Mouse (Mus musculus) lung, embryonic 16.5 days (tissue): ENCODE measurements around the gene Hipk2. TPM values are rescaled to one million over a fixed set of nuclear protein-coding genes. Genes with fewer than 3 reads are reported as not detected.

ENCODE experiments used
- ATAC-seq: fragments of 200-750 bp; cut with Nextera tagmentation; 2 replicates; pipeline ENCODE4 v1.8.0; 2017; ENCODE audit warnings: low read depth, mild to moderate bottlenecking, moderate library complexity
- H3K27ac ChIP-seq: fragments of 300-500 bp; sonication (generic); 2 replicates; pipeline ENCODE4 v1.5.1; 2014; ENCODE audit warnings: mild to moderate bottlenecking, control low read depth, low read length
- H3K27me3 ChIP-seq: fragments of 300-500 bp; sonication (generic); 2 replicates; pipeline ENCODE4 v1.6.1; 2014; ENCODE audit warnings: low read depth, low read length, mixed read lengths; ENCODE audit not compliant: control insufficient read depth, insufficient read depth
- H3K36me3 ChIP-seq: fragments of 300-500 bp; sonication (generic); 2 replicates; pipeline ENCODE4 v1.6.1; 2014; ENCODE audit warnings: low read length; ENCODE audit not compliant: control insufficient read depth, insufficient read depth
- H3K4me1 ChIP-seq: fragments of 300-500 bp; sonication (generic); replicated peaks from 2 replicates; pipeline ENCODE4 v1.6.1; 2014; ENCODE audit warnings: low read length, mixed read lengths; ENCODE audit not compliant: control insufficient read depth, insufficient read depth
- H3K4me2 ChIP-seq: fragments of 300-500 bp; sonication (generic); 2 replicates; pipeline ENCODE4 v1.6.1; 2014; ENCODE audit warnings: low read depth, low read length, control low read depth
- H3K4me3 ChIP-seq: fragments of 300-500 bp; sonication (generic); 2 replicates; pipeline ENCODE4 v1.5.1; 2014; ENCODE audit warnings: mild to moderate bottlenecking, low read length, control low read depth
- H3K9ac ChIP-seq: fragments of 300-500 bp; sonication (generic); 2 replicates; pipeline ENCODE4 v1.6.1; 2014; ENCODE audit warnings: low read length, control low read depth
- H3K9me3 ChIP-seq: fragments of 300-500 bp; sonication (generic); 2 replicates; pipeline ENCODE4 v1.6.1; 2016; ENCODE audit warnings: low read length; ENCODE audit not compliant: control insufficient read depth
- WGBS: fragments of 180-500 bp; shearing (Covaris S2); extraction: QIAGEN DNeasy Blood & Tissue Kit; methylation state at CpG from one replicate; pipeline ENCODE4 v1.1.7; 2014; 5-methylcytosine and 5-hydroxymethylcytosine counted together
- polyA plus RNA-seq: library from polyadenylated mRNA; unstranded; fragments of >200 nt; fragmentation: Nextera tagmentation; extraction: Ambion mirVana; gene quantifications from 2 replicates; pipeline ENCODE4 v1.2.1, GENCODE M21; 2015

The Hipk2 gene
- polyA plus RNA-seq, 1 experiment from 2014 or later = 19.8 TPM

DNA sequence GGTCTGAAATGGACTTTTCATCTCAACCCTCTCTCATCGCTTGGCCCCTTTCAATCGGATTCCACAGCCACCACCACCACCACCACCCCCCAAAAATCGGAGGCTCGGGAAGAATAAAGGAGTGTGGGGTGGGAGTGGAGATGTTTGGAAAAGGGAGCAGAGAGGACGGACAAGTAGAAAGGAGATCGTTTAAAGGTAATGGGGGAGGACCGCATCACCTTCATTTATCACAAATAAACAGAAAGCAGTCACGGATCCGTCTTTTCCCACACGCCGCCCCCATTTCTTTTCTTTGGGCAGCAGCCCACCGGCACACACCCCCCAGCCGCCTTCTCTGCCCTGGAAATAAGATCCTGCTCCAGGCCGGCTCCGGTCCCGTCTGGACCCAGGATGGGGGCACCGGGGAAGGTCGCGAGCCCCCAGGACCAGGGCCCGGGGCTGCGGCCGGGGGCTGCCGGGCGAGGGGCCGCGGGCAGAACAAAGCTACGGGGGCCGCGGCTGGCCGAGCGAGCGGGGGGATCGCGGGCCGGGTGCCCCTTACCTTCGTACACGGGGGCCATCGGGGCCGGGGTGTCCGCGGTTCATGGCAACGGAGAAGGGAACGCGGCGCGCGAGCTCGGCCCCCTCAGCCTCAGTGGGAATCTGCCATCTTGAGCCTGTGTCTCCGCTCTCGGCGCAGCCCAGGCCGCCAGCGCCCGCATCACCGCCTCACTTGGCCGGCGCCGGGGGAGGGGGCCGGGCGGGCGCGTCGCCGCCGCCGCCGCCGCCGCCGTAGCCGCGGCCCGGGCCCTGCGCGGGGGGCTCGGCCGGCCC is 501 bp downstream of the Hipk2 start, which contains the start of gene Tbxas1:
Gene Tbxas1, plus strand, starts transcription at position 147 of the 813 bp plus-strand sequence.
- 1% methylated on average over 69 of the region's 77 CpGs for WGBS
- peak; percentile 70 for ATAC-seq
- Histone ChIP-seq H3K4me2 (peak within 1 kb of the TSS; percentile 72), H3K27ac (peak within 1 kb of the TSS; percentile 77), H3K4me3 (peak within 1 kb of the TSS; percentile 89), H3K9me3 (no peaks in the 10 kb centered on the region), H3K27me3 (no peaks in the 10 kb centered on the region), H3K9ac (peak within 1 kb of the TSS; percentile 98), H3K4me1 (peaks cover 15% of the 10 kb centered on the region), H3K36me3 (peaks cover 3% of the 10 kb centered on the region; the same call in 1 of the 2 replicates)

DNA sequence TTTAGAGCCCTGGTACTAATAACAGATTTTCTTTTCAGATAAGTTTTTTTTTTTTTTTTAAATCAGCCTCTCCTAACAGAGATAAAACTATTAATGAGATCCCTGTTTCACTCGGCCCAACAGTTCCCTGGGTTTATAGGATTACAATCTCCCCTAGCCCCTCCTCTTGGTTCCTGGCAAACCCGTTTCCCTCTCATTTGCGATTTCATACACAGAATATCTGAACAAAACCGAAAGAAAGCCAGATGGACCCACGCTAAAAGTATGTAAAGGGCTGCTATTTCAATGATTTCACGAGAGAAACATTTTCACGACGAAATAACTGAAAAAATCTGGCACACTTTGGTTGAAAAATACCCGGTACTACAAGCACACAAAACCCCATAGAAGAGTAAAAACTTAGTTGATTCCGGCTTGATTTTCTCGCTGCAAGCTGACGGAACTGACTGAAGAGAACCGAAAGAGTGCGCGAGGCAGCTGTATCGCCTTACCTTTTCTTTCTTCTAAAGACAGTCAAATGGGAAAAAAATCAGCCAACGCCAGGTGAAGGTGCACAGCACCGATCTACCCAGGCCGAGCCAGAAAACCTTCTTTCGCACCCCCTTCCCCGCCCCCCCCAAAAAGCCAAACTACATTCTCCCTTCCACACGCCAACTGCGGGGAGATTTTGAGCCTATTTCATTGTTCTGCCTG is 1.3 kb downstream of the Hipk2 start:
- Histone ChIP-seq H3K4me2 (peak overlapping the region; percentile 72), H3K27ac (peak overlapping the region; percentile 77), H3K9me3 (no peaks in the 10 kb centered on the region), H3K4me3 (peak overlapping the region; percentile 89), H3K27me3 (no peaks in the 10 kb centered on the region), H3K4me1 (peaks cover 15% of the 10 kb centered on the region), H3K36me3 (peaks cover 3% of the 10 kb centered on the region; the same call in 1 of the 2 replicates), H3K9ac (peak overlapping the region; percentile 98)
- WGBS = under 1% methylated on average over 23 of the region's 23 CpGs
- ATAC-seq = no peak

DNA sequence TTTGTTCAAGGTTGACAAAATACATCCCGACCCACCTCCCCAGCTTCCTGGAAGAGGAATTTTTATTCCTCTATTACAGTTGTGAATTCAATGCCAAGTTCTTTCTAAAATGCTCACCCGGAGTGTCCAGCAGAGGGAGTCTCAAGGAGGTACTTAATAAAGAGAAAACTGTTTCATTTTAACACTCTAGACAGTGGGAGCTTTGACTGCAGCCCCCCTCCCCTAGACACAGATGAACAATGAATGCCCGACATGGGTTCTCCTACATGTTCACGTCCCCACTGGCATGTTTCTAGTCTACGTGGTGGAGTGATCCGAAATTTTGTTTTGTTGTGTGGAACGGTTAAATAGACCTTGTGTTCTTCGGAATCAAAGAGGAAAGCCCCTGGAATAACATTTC is 1.9 kb downstream of the Hipk2 start:
- H3K4me3 ChIP-seq = peak overlapping the region; percentile 89
- ATAC-seq = no peak
- peak overlapping the region; percentile 98 for H3K9ac ChIP-seq
- H3K27me3 ChIP-seq = no peaks in the 10 kb centered on the region
- H3K4me1 ChIP-seq = peaks cover 15% of the 10 kb centered on the region
- H3K4me2 ChIP-seq = peak overlapping the region; percentile 72
- H3K36me3 ChIP-seq = peaks cover 3% of the 10 kb centered on the region; the same call in 1 of the 2 replicates
- WGBS = 5% methylated on average over 8 of the region's 8 CpGs
- H3K27ac ChIP-seq = no peak overlapping the region
- no peaks in the 10 kb centered on the region for H3K9me3 ChIP-seq

DNA sequence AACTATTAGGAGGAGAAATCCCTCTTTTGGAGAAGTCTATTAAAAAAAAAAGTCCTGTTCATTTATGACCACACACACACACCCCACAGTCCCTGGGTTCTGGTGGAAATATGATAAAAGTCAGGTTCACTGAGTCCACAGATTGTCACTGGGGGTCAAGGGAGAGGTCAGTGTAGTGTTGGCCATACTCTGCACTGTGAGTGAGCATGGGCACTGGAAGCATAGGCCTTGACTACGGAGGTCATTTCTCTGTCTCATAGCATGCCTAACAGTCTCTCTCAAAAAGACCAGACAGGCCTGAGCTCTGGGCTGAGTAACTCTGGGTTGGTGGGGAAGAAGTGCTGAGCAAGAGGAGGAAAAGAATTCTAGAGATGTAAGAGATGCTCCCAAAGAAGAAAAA is 2.6 kb downstream of the Hipk2 start:
- H3K27ac ChIP-seq = no peak overlapping the region
- H3K4me3 ChIP-seq = no peak overlapping the region; the same call in 1 of the 2 replicates
- peak overlapping the region; percentile 72; the same call in 1 of the 2 replicates for H3K4me2 ChIP-seq
- H3K36me3 ChIP-seq = peaks cover 3% of the 10 kb centered on the region; the same call in 1 of the 2 replicates
- ATAC-seq = no peak
- 56% methylated on average over 1 of the region's 1 CpGs for WGBS
- no peaks in the 10 kb centered on the region for H3K27me3 ChIP-seq
- 0 out of 2 replicates have a peak overlapping the region, but pooled peaks have one; percentile 4 for H3K9ac ChIP-seq
- peaks cover 15% of the 10 kb centered on the region for H3K4me1 ChIP-seq
- H3K9me3 ChIP-seq = no peaks in the 10 kb centered on the region

DNA sequence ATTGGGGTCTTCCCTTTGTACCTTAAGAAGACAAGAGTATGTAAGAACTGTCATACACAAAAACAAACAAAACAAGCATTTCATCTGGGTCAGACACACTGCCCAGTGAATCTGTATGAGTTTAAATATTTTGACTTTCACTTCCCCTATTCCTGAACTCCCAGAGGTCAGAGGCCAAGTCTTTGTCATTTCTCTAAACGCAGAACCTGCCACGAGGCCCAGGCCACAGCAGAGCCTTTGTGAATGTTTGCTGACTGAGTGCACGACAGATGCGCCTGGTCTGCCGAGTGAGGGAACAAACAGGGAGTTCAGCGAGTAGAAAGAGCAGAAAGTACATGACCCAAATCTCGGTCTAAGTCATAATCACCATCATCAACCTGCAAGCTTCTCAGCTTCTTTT is 4.9 kb downstream of the Hipk2 start:
- 33% methylated on average over 7 of the region's 7 CpGs for WGBS
- no peak overlapping the region for H3K9ac ChIP-seq
- no peak overlapping the region for H3K4me3 ChIP-seq
- no peak overlapping the region for H3K4me2 ChIP-seq
- H3K9me3 ChIP-seq = no peaks in the 10 kb centered on the region
- peaks cover 21% of the 10 kb centered on the region for H3K4me1 ChIP-seq
- H3K27ac ChIP-seq = no peak overlapping the region
- no peaks in the 10 kb centered on the region for H3K27me3 ChIP-seq
- peaks cover 3% of the 10 kb centered on the region; the same call in 1 of the 2 replicates for H3K36me3 ChIP-seq
- ATAC-seq = no peak

DNA sequence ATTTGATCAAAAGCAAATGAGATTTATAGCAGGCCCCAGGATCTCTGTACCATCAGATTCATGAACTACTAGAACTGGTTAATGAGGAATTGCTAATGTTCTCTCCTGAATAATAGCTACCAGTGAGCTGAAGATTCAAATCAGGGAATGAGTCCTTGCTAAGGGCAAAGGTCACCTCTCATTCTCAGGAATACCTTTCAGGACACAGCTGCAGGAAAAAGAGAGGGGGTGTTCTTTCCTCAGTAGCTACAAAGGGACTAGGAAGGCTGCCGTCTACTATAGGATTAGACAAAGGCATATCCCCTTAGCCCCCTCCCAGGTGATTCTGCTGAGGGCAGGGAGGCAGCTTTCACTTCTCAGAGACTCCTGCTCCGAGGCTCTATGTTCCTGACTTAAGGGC is 5.9 kb downstream of the Hipk2 start:
- Histone ChIP-seq H3K4me3 (no peak overlapping the region), H3K9ac (no peak overlapping the region), H3K36me3 (peaks cover 3% of the 10 kb centered on the region; the same call in 1 of the 2 replicates), H3K9me3 (no peaks in the 10 kb centered on the region), H3K27me3 (no peaks in the 10 kb centered on the region), H3K4me1 (peaks cover 21% of the 10 kb centered on the region), H3K27ac (no peak overlapping the region), H3K4me2 (no peak overlapping the region)
- no peak for ATAC-seq
- 67% methylated on average over 2 of the region's 2 CpGs for WGBS

DNA sequence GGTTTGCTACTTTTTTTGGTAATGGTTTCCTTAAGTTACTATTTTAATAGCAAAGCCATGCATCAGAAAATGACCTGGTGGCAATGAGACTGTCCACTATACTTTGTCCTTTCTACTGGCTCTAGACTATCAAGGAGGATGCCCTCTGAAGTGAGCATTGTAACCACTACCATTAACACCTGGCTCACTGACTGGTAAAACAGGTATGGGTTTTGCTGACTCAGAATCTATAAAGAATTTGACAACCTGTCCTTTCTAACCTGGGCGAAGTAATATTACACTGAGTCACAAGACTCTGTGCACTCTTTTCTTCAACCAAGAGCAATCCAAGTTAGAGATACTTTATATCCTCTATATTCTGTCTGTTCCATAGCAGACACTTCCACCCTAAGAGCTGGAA is 7.0 kb downstream of the Hipk2 start:
- peaks cover 3% of the 10 kb centered on the region; the same call in 1 of the 2 replicates for H3K36me3 ChIP-seq
- no peak overlapping the region for H3K4me3 ChIP-seq
- 88% methylated on average over 1 of the region's 1 CpGs for WGBS

DNA sequence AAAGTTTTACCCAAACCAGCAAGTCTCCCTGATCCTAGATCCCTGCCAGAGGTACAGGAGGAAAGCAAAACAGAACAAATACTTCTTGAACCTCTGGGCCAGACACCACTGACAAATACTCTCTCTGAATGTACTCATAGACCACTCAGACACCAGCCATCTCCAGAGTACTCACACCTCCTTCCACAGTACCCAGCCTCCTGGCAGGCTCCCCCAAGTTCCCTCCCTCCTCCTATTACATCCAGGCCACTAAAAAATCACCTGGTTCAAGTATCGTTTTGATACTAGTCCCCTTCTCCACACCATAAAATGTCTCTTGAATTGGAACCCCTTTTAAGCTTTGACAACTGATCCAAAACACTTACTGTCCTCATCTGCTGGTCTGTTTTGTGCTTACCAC is 8.7 kb downstream of the Hipk2 start:
- 51% methylated on average over 1 of the region's 1 CpGs for WGBS

More for the DNA sequence above, 7.0 kb downstream of the Hipk2 start:
- H3K4me1 ChIP-seq = peaks cover 26% of the 10 kb centered on the region
- ATAC-seq = no peak
- H3K27ac ChIP-seq = no peak overlapping the region
- no peak overlapping the region for H3K9ac ChIP-seq
- no peaks in the 10 kb centered on the region for H3K9me3 ChIP-seq
- H3K27me3 ChIP-seq = no peaks in the 10 kb centered on the region
- H3K4me2 ChIP-seq = no peak overlapping the region

DNA sequence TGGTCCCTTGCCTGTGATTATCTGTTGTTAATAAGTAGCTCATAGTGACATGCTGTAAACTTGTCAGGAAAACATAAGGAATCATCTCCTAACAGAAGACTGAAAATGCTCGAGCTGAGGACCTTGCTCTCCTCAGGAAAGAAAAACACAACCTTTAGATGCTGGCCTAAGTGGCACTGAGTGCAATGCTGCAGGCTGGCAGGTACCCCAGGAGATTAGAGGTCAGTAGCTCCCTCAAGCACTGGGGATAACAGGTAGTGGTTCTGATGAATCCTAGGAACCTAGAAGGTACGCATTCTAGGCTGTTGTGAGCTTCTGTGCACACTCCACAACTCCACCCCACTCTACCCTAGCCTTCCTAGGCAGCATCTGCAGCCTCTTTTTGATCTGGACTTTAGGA is 9.2 kb downstream of the Hipk2 start:
- H3K27ac ChIP-seq = no peak overlapping the region

More for the DNA sequence above, 8.7 kb downstream of the Hipk2 start:
- no peaks in the 10 kb centered on the region for H3K9me3 ChIP-seq
- peaks cover 16% of the 10 kb centered on the region for H3K4me1 ChIP-seq
- no peak overlapping the region for H3K9ac ChIP-seq
- H3K27ac ChIP-seq = no peak overlapping the region
- H3K36me3 ChIP-seq = peaks cover 3% of the 10 kb centered on the region; the same call in 1 of the 2 replicates
- no peak for ATAC-seq
- H3K4me3 ChIP-seq = no peak overlapping the region
- H3K27me3 ChIP-seq = no peaks in the 10 kb centered on the region
- no peak overlapping the region for H3K4me2 ChIP-seq

More for the DNA sequence above, 9.2 kb downstream of the Hipk2 start:
- Histone ChIP-seq H3K9ac (no peak overlapping the region), H3K4me1 (peaks cover 16% of the 10 kb centered on the region), H3K27me3 (no peaks in the 10 kb centered on the region), H3K4me2 (no peak overlapping the region), H3K36me3 (peaks cover under 1% of the 10 kb centered on the region; the same call in 1 of the 2 replicates), H3K9me3 (no peaks in the 10 kb centered on the region), H3K4me3 (no peak overlapping the region)
- WGBS = 54% methylated on average over 2 of the region's 2 CpGs
- no peak for ATAC-seq
